Mouse (Mus musculus) thymus, postnatal 25 days (tissue): ENCODE data around the gene Cysrt1.

Experiments used
- DNase-seq: peaks from one replicate; pipeline ENCODE4 v3.0.0; 2022

The Cysrt1 gene

GRCm38 (mm10) chr2:25200631-25201030 lies 41.6 kb downstream of the Cysrt1 start:
- no peak for DNase-seq

- DNase-seq, result no peak
Observed at GRCm38 (mm10) chr2:25197946-25198345, 44.3 kb downstream of the Cysrt1 start.

GRCm38 (mm10) chr2:25197191-25197590 lies 45.1 kb downstream of the Cysrt1 start:
- DNase-seq, result no peak

DNA sequence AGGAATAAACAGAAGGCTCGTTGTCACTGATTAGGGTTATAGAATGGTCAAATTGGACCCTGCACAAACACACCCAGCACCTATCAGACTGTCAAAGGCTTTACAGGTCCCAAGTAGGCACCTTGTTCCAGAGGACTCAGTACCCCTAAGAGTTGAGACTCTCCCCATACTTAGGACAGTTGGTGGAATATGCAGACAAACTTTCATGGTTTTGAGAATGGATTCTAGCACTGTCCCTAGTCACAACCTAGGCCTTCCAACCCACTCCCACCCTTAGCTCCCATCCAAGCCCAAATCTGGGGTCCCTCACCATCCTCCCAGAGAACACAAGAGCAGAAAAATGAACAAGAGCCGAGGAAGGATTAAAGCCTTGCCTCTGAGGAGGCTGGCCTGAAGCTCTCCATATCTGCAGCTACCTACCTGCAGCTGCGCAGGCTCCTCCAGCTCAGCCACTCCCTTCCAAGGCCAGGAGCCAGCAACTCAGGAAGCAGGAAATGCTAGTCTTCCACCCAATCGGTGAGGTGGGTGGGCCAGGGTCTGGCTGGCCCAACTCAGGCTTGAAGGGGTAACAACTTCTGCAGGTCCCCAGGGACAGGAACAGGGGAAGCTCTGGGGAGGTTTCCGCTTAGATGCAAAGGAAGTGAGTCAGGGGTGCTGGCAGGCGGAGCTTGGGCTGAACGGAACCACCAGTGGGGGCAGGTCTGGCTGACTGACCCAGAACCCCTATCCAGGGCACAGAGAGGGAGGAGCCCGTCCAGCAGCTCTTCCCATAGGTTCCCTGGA lies 45.9 kb downstream of the Cysrt1 start, which contains the start of gene Tor4a:
TSS of gene Tor4a (minus strand) at position 715 of the 783 bp plus-strand sequence.
- DNase-seq, result peak; percentile 78

DNA sequence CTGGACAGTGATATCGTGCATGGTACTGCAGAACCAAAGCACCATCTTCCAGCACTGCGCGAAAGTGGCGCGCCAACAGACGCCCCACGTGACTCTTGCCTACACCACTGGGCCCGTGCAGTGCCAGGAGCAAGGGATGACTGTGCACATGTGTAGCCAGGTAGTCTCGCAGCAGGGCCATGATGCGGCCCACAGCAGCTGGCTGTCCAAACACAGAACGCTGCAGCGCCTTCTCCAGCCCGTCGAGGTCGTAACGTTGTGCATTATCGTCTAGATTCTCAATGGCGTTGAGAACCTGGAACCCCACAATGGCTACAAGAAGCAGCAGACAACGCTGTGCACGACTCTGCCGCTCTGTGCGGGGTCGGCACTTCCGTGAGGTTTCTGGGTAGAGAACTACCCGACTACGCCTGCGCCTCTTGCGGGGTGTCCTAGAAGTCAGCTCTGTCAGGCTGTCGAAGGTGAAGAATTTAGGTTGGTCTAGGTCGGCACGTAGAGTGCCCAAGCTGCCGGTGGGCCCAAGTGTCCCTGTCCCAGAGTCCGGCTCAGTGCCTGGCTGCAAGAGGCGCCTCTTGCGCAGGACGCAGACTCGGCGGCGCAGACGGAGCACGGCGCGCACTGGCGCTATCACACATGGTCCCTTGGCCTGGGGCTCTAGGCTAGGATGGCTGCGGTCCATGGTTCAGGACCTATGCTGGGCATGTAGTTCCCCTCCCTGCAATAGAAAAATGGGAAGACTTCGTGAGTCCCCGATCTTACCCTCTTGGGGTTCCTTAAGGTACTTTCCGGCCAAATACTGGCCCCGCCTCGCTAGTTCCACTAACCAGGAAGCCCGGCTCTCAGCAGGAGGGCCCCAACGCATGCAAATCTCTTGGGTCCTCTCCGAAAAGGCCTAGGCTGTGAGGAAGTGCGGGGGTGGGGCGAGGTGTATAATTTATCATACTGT lies 46.8 kb downstream of the Cysrt1 start:
- peak; percentile 74 for DNase-seq

DNA sequence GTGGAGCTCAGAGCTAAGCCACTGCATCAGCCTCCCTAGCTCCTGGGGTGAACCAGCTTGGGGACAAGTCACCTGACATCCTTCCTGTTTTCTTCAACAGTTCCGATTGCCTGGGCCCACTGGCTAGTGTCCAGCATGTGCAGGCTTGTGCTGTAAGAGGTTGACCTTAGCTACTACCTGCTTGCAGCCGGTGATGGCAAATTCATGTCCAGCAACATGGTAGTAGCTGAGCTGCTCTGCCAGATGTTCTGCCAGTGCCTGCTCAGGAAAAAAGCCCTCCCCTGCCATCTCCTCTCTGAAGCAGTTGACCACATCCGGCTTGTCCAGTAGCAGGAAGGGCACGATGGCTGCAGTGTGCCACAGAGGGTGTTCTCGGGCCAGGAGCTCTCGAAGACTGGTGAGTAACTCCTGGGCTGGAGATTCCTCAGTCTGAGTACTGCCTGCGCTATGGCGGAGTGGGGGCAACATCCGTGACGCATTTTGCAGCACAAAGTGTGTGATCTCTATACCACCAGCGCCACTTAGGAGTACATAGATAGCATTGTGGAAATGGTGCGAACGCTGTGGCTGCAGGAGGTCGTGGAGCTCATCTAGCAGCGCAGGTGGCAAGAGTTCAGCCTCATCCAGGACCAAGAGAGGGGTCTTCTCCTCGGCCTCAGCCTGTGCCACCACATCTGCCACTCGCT lies 47.6 kb downstream of the Cysrt1 start:
- peak; percentile 47 for DNase-seq

DNA sequence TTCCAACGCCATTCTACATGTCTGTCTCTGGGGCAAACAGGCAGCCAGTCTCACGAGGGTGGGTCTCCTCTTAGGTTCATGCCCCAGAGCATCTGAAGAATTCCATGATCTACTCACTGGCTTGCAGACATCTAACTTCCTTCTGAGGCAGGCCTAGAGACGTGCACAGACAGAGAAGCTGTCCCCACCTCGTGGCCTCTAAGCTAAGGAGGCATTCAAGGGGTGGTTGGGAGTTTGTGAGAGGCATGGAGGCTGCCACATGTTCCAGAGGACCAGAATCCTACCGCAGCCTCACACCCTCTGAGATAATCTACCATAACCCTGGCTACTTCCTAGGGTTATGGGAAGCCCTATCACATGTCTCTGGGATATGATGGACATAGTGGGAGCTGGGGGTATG lies 48.2 kb downstream of the Cysrt1 start:
- DNase-seq, result no peak

GRCm38 (mm10) chr2:25193330-25193770 lies 48.9 kb downstream of the Cysrt1 start:
- peak; percentile 86 for DNase-seq
